Mouse (Mus musculus): Measurements from ENCODE around the gene Psmd11. TPM values are rescaled to one million over a fixed set of nuclear protein-coding genes. Genes with fewer than 3 reads are reported as not detected.

The Psmd11 gene
- polyA plus RNA-seq, 1 experiment = 65.0 TPM

DNA sequence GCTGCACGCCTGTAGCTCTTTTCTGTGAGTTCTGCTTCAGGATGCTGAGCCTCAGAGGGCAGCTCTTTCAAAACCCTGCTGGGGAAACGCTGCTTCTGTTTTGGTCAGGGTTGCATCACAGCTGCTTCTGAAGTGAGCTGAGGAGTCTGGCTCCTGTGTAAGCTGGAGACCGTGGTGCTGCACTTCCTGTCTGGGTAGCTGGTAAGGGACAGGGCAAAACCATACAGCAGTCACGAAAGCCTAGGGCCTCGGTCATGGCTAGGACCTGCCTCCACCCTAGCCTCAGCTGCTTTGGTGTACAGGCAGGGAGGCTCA is 61.4 kb downstream of the Psmd11 start:
- no peak overlapping the region; the same call in 1 of the 2 replicates for H3K4me3 ChIP-seq (ENCODE audit: insufficient read depth, low read length)
- TF ChIP-seq POLR2A (IDR thresholded peaks at IDR 0.05; ENCODE audit: borderline replicate concordance, low read depth, low read length) (no peak), CTCF (IDR thresholded peaks at IDR 0.05; ENCODE audit: low read depth, low read length) (no peak)
- peaks cover 14% of the 10 kb centered on the region for H3K4me1 ChIP-seq (ENCODE audit: control insufficient read depth, insufficient read depth, low read length)
- H3K27ac ChIP-seq (ENCODE audit: insufficient read depth, low read depth, low read length) = peak overlapping the region; percentile 24

DNA sequence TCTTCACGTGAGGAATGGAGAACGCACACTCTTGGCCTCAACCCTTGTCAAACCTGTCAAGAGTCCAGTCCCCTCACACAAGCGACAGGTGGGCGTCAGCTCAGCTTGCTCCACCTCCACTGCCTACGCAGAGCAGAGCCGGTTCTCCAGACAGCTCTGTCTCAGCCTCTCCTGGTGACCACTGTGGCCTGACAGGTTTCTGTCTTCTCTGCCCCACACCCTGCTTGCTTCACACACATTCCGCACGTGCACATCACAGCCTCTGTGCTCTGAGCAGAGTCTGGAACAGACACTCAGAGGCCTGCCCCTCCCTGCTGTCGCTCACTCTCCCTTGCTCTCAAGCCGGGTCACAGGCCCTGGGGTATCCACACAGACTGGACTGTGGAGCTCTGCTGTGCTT is 62.4 kb downstream of the Psmd11 start:
- TF ChIP-seq CTCF (IDR thresholded peaks at IDR 0.05; ENCODE audit: low read depth, low read length) (no peak), POLR2A (IDR thresholded peaks at IDR 0.05; ENCODE audit: borderline replicate concordance, low read depth, low read length) (no peak)
- no peak overlapping the region for H3K4me3 ChIP-seq (ENCODE audit: insufficient read depth, low read length)
- no peak overlapping the region for H3K27ac ChIP-seq (ENCODE audit: insufficient read depth, low read depth, low read length)
- peaks cover 17% of the 10 kb centered on the region for H3K4me1 ChIP-seq (ENCODE audit: control insufficient read depth, insufficient read depth, low read length)

DNA sequence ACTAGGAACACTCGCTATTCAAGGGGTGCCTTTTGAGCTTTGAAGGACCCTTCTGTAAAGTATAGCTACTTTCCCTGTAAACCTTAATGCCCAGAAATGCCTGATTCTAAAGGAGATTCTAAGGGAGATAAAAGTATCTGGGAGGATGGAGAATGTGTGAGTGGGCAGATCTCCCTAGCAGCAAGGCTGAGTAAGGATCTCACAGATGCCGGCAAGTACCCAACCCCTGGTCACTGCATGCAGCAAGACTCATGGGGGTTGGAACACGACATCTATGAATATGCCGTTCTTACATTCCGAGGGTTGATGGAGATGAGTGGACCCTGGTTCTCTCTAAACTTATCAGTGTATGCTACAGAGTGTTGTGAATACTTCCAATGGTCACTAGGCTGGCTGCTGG is 64.8 kb downstream of the Psmd11 start:
- Histone ChIP-seq H3K4me3 (ENCODE audit: insufficient read depth, low read length) (no peak overlapping the region), H3K4me1 (ENCODE audit: control insufficient read depth, insufficient read depth, low read length) (peaks cover 28% of the 10 kb centered on the region)
- TF ChIP-seq CTCF (IDR thresholded peaks at IDR 0.05; ENCODE audit: low read depth, low read length) = no peak
- no peak for TF ChIP-seq POLR2A (IDR thresholded peaks at IDR 0.05; ENCODE audit: borderline replicate concordance, low read depth, low read length)

DNA sequence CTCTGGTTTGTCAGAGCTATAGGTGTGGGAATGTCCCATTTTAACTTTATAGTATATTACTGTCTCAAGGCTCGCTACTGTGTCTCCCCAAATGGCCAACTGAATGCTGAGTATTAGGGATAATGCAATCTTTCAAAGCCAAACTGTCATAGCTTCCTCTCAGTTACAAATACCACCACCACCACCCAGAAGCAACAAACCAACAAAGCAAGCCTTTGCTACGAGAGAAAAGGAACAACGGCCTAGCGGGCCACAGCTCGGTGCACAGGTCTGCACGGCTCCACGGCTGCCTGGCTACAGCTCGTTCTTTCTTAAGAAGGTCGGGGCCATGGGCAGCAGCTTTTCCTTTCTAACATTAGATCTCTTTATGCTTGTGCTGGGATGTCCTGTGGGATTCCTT is 66.4 kb downstream of the Psmd11 start:
- TF ChIP-seq CTCF (IDR thresholded peaks at IDR 0.05; ENCODE audit: low read depth, low read length) (no peak), POLR2A (IDR thresholded peaks at IDR 0.05; ENCODE audit: borderline replicate concordance, low read depth, low read length) (no peak)
- no peak overlapping the region for H3K4me3 ChIP-seq (ENCODE audit: insufficient read depth, low read length)
- H3K4me1 ChIP-seq (ENCODE audit: control insufficient read depth, insufficient read depth, low read length) = peaks cover 25% of the 10 kb centered on the region
- H3K27ac ChIP-seq (ENCODE audit: insufficient read depth, low read depth, low read length) = no peak overlapping the region

More for the DNA sequence above, 64.8 kb downstream of the Psmd11 start:
- H3K27ac ChIP-seq (ENCODE audit: insufficient read depth, low read depth, low read length) = no peak overlapping the region

DNA sequence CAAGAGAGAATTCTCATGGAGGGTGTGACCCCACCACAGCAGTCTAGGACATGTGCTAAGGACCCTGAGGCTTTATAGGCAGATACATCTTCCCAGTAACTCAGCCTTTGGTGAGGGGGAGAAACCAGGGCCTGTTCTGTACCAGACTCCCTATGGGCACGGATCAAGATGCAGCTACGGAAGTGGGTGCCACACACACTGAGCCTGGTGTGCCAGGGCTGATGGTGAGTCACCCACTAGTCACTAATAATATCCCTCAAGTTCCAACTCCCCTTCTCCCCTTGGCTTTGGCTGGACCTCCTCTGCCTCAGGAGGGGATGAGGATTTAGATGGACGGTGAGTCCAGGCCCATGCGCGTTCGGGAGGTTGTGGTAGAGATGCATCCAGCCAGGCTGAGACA is 67.6 kb downstream of the Psmd11 start:
- no peak overlapping the region for H3K27ac ChIP-seq (ENCODE audit: insufficient read depth, low read depth, low read length)
- H3K4me3 ChIP-seq (ENCODE audit: insufficient read depth, low read length) = no peak overlapping the region
- no peak for TF ChIP-seq POLR2A (IDR thresholded peaks at IDR 0.05; ENCODE audit: borderline replicate concordance, low read depth, low read length)
- no peak for TF ChIP-seq CTCF (IDR thresholded peaks at IDR 0.05; ENCODE audit: low read depth, low read length)
- H3K4me1 ChIP-seq (ENCODE audit: control insufficient read depth, insufficient read depth, low read length) = peaks cover 20% of the 10 kb centered on the region

DNA sequence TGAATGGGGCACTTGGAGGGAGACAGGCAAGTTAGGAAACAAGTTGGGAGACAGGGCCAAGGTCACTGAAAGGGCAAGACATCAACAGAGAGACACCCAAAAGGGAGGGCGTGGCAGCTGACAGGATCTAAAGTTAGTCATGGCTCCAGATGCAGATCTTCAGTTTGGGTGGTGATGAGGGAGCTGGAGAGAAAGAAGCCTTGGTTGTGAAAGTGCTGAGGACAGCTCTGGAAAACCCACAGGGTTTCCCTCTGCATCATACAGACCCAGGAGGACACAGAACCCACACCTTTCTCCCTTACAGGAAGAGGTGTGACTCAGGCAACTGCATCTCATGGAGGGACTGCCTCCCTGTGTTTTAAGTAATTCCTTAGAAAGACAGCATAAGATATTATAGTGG is 68.2 kb downstream of the Psmd11 start:
- Histone ChIP-seq H3K27ac (ENCODE audit: insufficient read depth, low read depth, low read length) (no peak overlapping the region), H3K4me3 (ENCODE audit: insufficient read depth, low read length) (no peak overlapping the region), H3K4me1 (ENCODE audit: control insufficient read depth, insufficient read depth, low read length) (peaks cover 20% of the 10 kb centered on the region)
- TF ChIP-seq CTCF (IDR thresholded peaks at IDR 0.05; ENCODE audit: low read depth, low read length) (no peak), POLR2A (IDR thresholded peaks at IDR 0.05; ENCODE audit: borderline replicate concordance, low read depth, low read length) (no peak)

DNA sequence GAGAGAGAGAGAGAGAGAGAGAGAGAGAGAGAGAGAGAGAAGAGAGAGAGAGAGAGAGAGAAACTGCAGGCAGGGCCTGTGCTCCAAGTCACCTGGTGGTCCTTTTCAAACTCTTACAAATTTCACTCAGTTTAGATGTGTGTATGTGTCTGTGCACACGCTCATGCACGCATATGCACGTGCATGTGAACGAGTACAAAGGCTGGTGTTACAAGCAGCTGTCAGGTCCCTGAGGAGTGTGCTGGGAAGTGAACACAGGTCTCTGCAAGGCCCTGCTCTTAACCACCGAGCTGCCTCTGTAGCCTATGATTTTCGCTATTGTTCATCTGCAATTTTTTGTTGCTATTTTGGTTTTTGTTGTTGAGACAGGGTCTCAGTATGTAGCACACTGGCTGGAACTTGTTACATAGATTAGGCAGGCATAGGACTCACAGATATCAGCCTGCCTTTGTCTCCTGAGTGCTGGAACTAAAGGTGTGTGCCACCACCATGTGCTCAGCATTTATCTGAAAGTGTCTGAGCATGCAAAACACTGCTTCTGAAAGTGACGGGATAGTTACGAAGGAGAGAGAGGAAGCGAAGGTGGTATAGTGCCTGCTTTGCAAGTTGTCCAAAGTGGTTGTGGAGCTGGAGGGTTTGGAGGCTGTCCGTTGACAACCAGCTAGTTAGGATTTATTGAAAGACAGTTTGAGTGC is 69.0 kb downstream of the Psmd11 start:
- H3K27ac ChIP-seq (ENCODE audit: insufficient read depth, low read depth, low read length) = no peak overlapping the region
- H3K4me1 ChIP-seq (ENCODE audit: control insufficient read depth, insufficient read depth, low read length) = peaks cover 20% of the 10 kb centered on the region
- no peak overlapping the region for H3K4me3 ChIP-seq (ENCODE audit: insufficient read depth, low read length)
- no peak for TF ChIP-seq CTCF (IDR thresholded peaks at IDR 0.05; ENCODE audit: low read depth, low read length)
- no peak for TF ChIP-seq POLR2A (IDR thresholded peaks at IDR 0.05; ENCODE audit: borderline replicate concordance, low read depth, low read length)

DNA sequence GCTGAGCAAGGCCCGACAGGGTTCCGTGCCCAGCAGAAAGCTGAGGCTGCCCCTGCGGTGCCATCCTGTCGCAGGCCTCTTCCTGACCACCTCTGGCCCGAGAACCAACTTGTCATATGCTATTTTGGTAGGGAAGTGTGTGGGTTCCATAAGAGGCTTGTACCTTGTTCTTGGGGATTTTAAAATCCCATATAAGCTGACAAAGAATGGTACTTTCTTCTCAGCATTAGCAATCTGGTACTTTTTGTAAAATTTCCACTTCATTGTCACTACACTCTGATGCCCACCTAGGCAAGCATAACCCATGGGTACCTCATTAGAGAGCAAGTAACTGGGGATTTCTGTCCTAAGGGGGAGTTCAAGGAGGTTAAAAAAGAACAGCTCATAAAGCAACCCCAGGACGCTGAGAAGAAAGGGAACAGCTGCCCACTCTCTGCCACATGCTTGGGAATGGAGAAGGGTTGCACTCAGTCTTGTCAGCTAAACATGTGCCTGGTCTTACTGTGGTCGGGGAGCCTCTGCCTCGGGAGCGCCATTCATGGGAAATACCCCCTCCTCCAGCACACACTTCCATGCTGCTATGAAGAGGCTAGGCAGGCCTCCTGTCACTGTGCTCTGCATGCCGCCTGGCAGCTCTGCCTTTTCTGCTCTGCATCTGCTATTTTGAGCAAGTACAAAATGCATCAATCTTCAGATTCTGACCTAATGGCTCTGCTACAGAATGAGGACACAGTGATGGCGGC is 70.1 kb downstream of the Psmd11 start:
- H3K27ac ChIP-seq (ENCODE audit: insufficient read depth, low read depth, low read length) = no peak overlapping the region

DNA sequence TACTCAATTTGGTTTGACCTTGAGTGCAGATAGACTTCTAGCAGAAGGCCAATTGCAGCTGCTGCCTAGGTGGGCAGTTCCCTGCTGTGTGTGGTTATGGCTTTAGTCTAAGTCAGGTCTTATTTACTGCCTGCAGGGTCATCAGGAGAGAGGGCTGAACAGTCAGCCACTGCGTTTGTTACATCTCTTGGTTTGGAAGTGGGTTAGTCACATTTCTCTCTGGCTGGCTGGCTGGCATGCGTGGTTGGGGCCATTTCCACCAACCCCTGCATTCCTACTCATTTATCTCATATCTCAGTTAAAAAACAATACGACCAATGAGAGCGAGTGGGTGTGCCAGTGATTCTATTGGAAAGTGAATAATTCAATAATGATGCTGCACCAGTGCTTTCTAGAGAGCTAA is 71.1 kb downstream of the Psmd11 start:
- TF ChIP-seq POLR2A (IDR thresholded peaks at IDR 0.05; ENCODE audit: borderline replicate concordance, low read depth, low read length) = no peak
- no peak for TF ChIP-seq CTCF (IDR thresholded peaks at IDR 0.05; ENCODE audit: low read depth, low read length)
- Histone ChIP-seq H3K27ac (ENCODE audit: insufficient read depth, low read depth, low read length) (no peak overlapping the region), H3K4me3 (ENCODE audit: insufficient read depth, low read length) (no peak overlapping the region), H3K4me1 (ENCODE audit: control insufficient read depth, insufficient read depth, low read length) (peaks cover 20% of the 10 kb centered on the region)

More for the DNA sequence above, 70.1 kb downstream of the Psmd11 start:
- Histone ChIP-seq H3K4me3 (ENCODE audit: insufficient read depth, low read length) (no peak overlapping the region), H3K4me1 (ENCODE audit: control insufficient read depth, insufficient read depth, low read length) (peaks cover 20% of the 10 kb centered on the region)
- TF ChIP-seq CTCF (IDR thresholded peaks at IDR 0.05; ENCODE audit: low read depth, low read length) (no peak), POLR2A (IDR thresholded peaks at IDR 0.05; ENCODE audit: borderline replicate concordance, low read depth, low read length) (no peak)

DNA sequence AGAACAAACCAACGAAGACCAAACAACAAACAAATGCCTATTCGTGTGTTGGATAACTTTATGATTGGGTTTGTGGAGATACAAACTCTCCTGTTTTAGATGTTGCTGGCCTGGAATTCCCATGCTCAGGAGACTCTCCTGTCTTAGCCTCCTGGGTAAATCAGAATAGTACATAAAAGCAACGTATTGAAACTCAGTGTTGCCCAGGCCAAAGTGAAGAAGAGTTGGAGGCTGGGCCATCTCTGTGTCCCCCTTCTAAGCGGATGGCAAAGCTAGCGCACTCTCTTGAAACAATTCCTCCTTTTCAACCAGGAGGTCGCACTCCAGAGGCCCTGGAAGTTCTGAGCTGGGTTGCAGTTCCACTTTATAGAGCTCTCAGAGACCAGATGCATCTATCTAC is 74.9 kb downstream of the Psmd11 start:
- H3K4me3 ChIP-seq (ENCODE audit: insufficient read depth, low read length) = no peak overlapping the region
- H3K27ac ChIP-seq (ENCODE audit: insufficient read depth, low read depth, low read length) = no peak overlapping the region
- H3K4me1 ChIP-seq (ENCODE audit: control insufficient read depth, insufficient read depth, low read length) = peaks cover 11% of the 10 kb centered on the region
- TF ChIP-seq CTCF (IDR thresholded peaks at IDR 0.05; ENCODE audit: low read depth, low read length) = no peak
- TF ChIP-seq POLR2A (IDR thresholded peaks at IDR 0.05; ENCODE audit: borderline replicate concordance, low read depth, low read length) = no peak

Data from bone marrow macrophage, adult 2 months (primary cell).